Mouse (Mus musculus): ENCODE measurements around the gene Rptor.
A peak's percentile ranks its signal among the peaks of the same experiment; 100 is the strongest.

The Rptor gene

GRCm38 (mm10) chr11:119781726-119782125 lies 179.0 kb downstream of the Rptor start:
- DNase-seq (ENCODE audit: low spot score in 2 of 2) = no peak

- DNase-seq (ENCODE audit: low spot score in 2 of 2) = no peak
These were observed 180.9 kb downstream of the Rptor start for GRCm38 (mm10) chr11:119783653-119784052.

GRCm38 (mm10) chr11:119784672-119785341 lies 182.1 kb downstream of the Rptor start:
- DNase-seq (ENCODE audit: low spot score in 2 of 2) = no peak

GRCm38 (mm10) chr11:119785661-119786384 lies 183.1 kb downstream of the Rptor start:
- DNase-seq (ENCODE audit: low spot score in 2 of 2) = no peak

DNA sequence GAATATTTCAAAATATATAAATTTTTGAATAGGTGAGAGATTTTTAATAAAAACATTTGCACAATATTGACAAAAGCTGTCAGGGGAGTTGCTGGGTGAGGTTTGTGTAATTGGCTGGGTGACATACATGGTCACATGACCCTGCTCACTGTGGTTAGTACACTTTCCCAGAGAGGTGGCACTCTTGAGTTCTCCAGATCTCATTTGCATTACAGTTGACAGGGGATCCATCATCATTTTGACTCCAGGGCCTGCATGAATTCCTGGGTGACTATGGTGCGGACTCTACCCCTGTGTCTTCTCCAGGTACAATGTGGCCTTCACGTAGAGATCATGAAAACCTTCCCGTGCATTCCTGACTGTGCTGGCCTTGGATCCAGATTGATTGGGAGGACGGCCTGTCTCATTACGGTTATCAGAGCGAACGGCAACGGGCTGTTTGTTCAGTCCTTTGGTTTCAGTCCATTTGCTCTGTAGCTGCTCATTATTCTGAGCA lies 183.7 kb downstream of the Rptor start:
- no peak for DNase-seq (ENCODE audit: low spot score in 2 of 2)

DNA sequence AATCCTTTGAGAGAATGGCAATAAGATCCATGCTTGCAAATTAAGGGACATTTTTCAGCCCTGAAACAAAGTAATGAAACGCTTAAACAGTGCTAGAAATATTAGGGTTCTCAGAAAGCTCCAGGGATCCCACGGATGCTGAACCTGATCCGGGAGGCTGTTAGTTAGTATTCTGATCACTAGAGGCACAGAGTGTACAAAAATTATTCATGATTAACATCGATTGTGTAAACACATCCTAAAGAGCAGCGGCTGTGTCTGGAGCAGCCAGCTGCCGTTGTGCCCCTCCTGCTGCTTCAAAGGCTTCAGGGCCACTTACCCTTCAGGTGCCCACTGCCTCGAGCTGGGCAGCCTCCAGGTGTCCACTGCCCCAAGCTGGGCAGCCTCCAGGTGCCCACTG lies 185.8 kb downstream of the Rptor start:
- no peak for DNase-seq (ENCODE audit: low spot score in 2 of 2)

DNA sequence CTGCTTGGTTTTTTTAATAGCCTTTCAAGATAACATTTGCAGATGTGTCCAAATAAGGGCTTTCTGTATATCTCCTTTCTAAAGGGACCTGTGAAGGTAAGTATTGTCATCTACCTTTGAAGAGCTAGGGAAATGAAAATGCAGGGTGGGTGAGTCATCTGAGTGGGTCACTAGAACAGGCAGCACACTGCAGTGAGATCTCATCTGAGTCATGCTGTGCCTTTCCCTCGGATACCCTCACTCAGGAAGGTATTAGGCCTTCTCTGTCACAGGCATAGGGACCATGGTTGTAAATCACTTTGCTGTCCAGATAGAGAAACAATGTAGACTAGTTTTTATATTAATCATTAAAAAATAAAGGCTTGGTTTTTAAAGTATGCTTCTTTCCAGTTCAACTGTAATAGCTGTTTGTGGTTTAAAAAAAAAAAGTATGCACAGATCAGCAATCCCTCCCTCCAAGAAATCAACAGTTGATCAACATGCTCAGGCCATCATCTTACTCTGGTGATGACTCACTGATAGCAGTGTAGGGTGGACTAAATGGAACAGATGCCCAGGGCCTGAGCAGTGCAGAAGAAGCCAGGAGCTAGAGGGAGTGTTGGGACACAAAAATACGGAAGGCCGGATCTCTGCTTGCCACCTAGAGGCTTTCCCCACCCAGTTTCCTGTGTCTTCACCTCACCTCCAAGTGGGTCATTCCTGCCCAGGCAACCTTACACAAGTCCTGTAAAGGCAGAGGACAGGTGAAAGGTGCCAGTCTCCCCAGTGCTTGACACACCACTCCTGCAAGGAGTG lies 186.4 kb downstream of the Rptor start:
- no peak for DNase-seq (ENCODE audit: low spot score in 2 of 2)

GRCm38 (mm10) chr11:119791923-119792564 lies 189.3 kb downstream of the Rptor start:
- no peak for DNase-seq (ENCODE audit: low spot score in 2 of 2)

DNA sequence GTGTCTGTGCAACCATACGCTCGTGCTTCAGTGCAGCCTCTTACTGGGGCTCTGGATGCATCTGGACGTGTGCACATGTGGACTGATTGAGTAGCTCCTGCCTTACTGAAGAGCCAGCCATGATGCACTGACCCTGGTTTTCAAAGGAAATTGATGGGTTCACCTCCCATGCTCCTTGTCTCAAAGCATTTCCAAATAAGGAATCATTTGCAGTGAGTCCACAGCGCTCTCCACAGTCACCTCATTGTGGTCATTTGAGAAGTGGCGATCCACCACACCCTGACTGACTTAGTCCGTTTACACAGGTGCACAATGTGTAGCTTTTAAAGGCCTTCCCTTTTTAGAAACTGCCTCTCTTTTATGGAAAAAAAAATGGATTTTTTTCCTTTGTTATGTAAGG lies 190.7 kb downstream of the Rptor start:
- no peak for DNase-seq (ENCODE audit: low spot score in 2 of 2)

DNA sequence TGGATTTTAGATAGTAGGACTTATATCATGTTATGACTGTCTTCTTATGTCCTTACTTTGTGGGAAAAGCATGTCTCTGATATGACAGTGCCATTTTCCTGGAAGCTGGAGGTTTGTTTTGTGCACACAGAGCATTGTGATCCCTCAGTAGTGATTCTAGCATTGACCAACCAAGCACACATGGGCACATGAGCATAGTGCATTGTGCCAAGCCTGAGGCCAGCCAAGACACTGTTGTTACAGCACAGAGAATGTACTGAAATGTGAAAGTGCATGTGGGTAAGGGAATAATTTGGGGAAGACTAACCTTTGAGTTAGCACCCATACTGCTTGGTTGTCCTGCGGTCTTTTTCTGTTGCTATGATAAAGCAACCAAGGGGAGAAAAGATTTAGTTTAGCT lies 191.3 kb downstream of the Rptor start:
- no peak for DNase-seq (ENCODE audit: low spot score in 2 of 2)

DNA sequence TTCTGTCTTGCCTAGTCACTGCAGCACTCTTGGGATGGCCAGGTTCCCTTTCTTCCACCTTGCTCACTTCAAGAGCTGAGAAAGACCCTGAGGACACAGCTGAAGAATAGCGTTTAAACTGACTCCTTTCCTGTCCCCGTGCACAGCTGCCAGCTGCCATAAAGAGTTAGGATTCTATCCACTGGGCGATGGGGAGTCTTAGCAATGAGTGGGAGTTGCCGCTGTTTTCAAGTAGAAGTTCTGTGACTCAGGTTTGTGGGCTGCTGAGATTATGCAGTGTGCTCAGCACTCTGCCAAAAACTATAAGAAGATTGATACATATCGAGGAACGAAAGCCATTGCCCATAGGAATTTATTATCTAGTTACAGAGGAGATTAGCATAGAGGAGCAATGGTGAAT lies 192.0 kb downstream of the Rptor start:
- peak; percentile 62 to 76 for DNase-seq (ENCODE audit: low spot score in 2 of 2)

GRCm38 (mm10) chr11:119796406-119796805 lies 193.7 kb downstream of the Rptor start:
- peak; percentile 82 to 83 for DNase-seq (ENCODE audit: low spot score in 2 of 2)

GRCm38 (mm10) chr11:119796846-119797245 lies 194.1 kb downstream of the Rptor start:
- DNase-seq (ENCODE audit: low spot score in 2 of 2) = no peak

GRCm38 (mm10) chr11:119799536-119799935 lies 196.8 kb downstream of the Rptor start:
- DNase-seq (ENCODE audit: low spot score in 2 of 2) = no peak

- DNase-seq (ENCODE audit: low spot score in 2 of 2) = no peak
These were observed 199.2 kb downstream of the Rptor start for GRCm38 (mm10) chr11:119801855-119802254.

DNA sequence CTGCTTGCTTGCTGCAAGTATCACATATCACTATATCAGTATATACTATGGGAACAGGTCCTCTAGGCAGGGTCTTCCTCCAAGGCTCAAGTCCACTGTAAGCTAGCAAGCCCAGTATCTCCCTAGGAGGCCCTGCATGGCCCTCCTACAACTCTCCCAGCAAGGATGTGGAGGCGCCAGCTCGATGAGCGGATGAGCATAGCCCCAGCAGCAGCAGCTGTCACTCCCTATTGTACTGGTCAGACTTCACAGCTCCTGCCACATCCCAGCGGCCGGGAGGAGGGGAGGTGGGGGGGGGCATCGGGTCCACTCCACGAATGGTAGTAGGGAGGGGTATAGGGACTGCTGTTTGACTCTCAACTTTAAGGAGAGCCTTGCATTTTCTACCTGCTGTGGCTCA lies 200.2 kb downstream of the Rptor start:
- no peak for DNase-seq (ENCODE audit: low spot score in 2 of 2)

DNA sequence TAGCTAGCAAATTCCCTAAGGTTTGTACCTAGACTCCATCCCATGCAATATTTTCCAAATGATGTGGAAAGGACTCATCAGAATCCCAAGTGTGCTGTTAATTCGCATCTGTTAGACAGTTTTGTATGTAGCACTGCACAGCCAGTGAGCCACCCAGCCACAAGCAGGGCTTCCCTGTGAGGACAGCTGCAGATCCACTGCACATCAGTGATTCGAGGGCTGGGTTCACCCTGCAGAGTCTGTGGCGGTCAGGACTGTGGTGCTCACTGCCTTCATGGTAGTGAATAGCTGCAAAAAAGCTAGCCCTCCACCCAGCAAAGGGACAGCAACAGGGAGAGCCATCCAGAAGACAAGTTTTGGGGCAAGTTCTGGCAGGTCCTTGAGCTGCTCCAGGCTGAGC lies 201.7 kb downstream of the Rptor start:
- no peak for DNase-seq (ENCODE audit: low spot score in 2 of 2)

- DNase-seq (ENCODE audit: low spot score in 2 of 2) = no peak
These were observed 202.5 kb downstream of the Rptor start for GRCm38 (mm10) chr11:119805112-119805750.

DNA sequence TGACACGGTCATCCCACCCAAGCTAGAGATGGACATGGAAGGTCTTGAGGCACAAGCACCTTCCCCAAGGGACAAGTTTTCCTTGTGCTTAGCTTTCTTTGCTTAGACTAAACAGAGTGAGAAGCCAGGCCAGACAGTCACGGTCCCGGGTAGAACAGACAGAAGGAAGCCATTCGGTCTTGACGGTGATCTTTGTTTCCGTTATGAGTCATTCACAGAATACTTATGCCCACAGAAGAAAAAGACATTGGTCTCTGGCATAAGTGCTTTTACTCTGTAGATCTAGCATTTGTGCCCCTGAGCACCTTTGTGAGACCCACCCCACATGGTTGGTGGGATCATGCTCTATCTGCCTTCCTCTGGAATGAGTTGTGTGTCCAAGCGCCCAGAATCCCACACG lies 203.8 kb downstream of the Rptor start:
- DNase-seq (ENCODE audit: low spot score in 2 of 2) = no peak

GRCm38 (mm10) chr11:119807431-119808031 lies 204.8 kb downstream of the Rptor start:
- peak in 1 of 2 experiments; percentile 53 for DNase-seq (ENCODE audit: low spot score in 2 of 2)

GRCm38 (mm10) chr11:119808647-119809280 lies 206.1 kb downstream of the Rptor start:
- DNase-seq (ENCODE audit: low spot score in 2 of 2) = no peak
